Mouse (Mus musculus): ENCODE data around the gene Ndufv3. TPM values are rescaled to one million over a fixed set of nuclear protein-coding genes. Genes with fewer than 3 reads are reported as not detected.

Ndufv3 gene
- polyA plus RNA-seq, 1 experiment from 2014 or later = 492 TPM

GRCm38 (mm10) chr17:31499725-31500124 is 20.2 kb upstream of the Ndufv3 start:
- peaks cover 93% of the 10 kb centered on the region for H3K36me3 ChIP-seq
- no peaks in the 10 kb centered on the region for H3K4me1 ChIP-seq
- H3K27me3 ChIP-seq (replicated peaks) = no peaks in the 10 kb centered on the region
- WGBS = 90% methylated on average over 12 of the region's 12 CpGs
- H3K4me3 ChIP-seq (replicated peaks) = no peak overlapping the region
- no peak overlapping the region for H3K9ac ChIP-seq (replicated peaks)
- ATAC-seq (ENCODE audit: low FRiP score) = no peak
- H3K27ac ChIP-seq (replicated peaks) = no peak overlapping the region
- no peak overlapping the region for H3K4me2 ChIP-seq
- no peaks in the 10 kb centered on the region for H3K9me3 ChIP-seq (replicated peaks)

DNA sequence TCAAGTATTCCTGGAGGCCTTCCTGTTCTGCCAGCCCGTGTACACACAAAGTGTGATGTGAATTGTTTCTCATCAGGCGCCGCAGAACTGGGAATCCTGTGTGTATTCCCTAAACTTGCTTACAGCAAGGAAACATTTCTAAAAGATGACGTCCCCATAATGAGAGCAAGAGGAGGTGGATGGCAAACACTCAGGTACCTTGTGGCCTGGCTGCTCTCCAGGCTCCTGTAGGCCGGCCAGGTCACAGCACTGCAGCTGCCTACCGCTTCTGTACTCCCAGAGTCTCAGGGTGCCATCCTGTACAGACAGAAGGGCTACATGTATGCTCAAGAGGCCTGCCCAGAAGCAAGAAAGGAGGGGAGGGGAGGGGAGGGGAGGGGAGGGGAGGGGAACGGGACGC is 19.5 kb upstream of the Ndufv3 start:
- WGBS = 91% methylated on average over 6 of the region's 8 CpGs
- H3K27ac ChIP-seq (replicated peaks) = no peak overlapping the region
- no peak overlapping the region for H3K9ac ChIP-seq (replicated peaks)
- H3K4me3 ChIP-seq (replicated peaks) = no peak overlapping the region
- H3K36me3 ChIP-seq = peaks cover 88% of the 10 kb centered on the region
- H3K27me3 ChIP-seq (replicated peaks) = no peaks in the 10 kb centered on the region
- no peak overlapping the region for H3K4me2 ChIP-seq
- no peaks in the 10 kb centered on the region for H3K9me3 ChIP-seq (replicated peaks)
- no peaks in the 10 kb centered on the region for H3K4me1 ChIP-seq
- no peak for ATAC-seq (ENCODE audit: low FRiP score)

- Histone ChIP-seq H3K4me1 (no peaks in the 10 kb centered on the region), H3K4me2 (no peak overlapping the region), H3K9ac (replicated peaks) (no peak overlapping the region), H3K4me3 (replicated peaks) (no peak overlapping the region), H3K27ac (replicated peaks) (no peak overlapping the region), H3K9me3 (replicated peaks) (no peaks in the 10 kb centered on the region), H3K27me3 (replicated peaks) (no peaks in the 10 kb centered on the region), H3K36me3 (peaks cover 83% of the 10 kb centered on the region)
- WGBS = 87% methylated on average over 3 of the region's 3 CpGs
- no peak for ATAC-seq (ENCODE audit: low FRiP score)
Observed at GRCm38 (mm10) chr17:31500908-31501307, 19.0 kb upstream of the Ndufv3 start.

GRCm38 (mm10) chr17:31502261-31502927 is 17.5 kb upstream of the Ndufv3 start:
- no peaks in the 10 kb centered on the region for H3K9me3 ChIP-seq (replicated peaks)
- ATAC-seq (ENCODE audit: low FRiP score) = no peak
- H3K9ac ChIP-seq (replicated peaks) = no peak overlapping the region
- WGBS = 93% methylated on average over 12 of the region's 12 CpGs
- H3K4me3 ChIP-seq (replicated peaks) = no peak overlapping the region
- peaks cover 83% of the 10 kb centered on the region for H3K36me3 ChIP-seq
- no peak overlapping the region for H3K4me2 ChIP-seq
- H3K27ac ChIP-seq (replicated peaks) = no peak overlapping the region
- H3K27me3 ChIP-seq (replicated peaks) = no peaks in the 10 kb centered on the region
- H3K4me1 ChIP-seq = no peaks in the 10 kb centered on the region

GRCm38 (mm10) chr17:31503337-31503736 is 16.6 kb upstream of the Ndufv3 start:
- WGBS = 94% methylated on average over 12 of the region's 12 CpGs
- H3K4me3 ChIP-seq (replicated peaks) = no peak overlapping the region
- H3K9ac ChIP-seq (replicated peaks) = no peak overlapping the region
- H3K36me3 ChIP-seq = peaks cover 79% of the 10 kb centered on the region
- no peak overlapping the region for H3K27ac ChIP-seq (replicated peaks)
- H3K9me3 ChIP-seq (replicated peaks) = no peaks in the 10 kb centered on the region
- no peaks in the 10 kb centered on the region for H3K27me3 ChIP-seq (replicated peaks)
- no peak for ATAC-seq (ENCODE audit: low FRiP score)
- no peak overlapping the region for H3K4me2 ChIP-seq
- H3K4me1 ChIP-seq = no peaks in the 10 kb centered on the region

DNA sequence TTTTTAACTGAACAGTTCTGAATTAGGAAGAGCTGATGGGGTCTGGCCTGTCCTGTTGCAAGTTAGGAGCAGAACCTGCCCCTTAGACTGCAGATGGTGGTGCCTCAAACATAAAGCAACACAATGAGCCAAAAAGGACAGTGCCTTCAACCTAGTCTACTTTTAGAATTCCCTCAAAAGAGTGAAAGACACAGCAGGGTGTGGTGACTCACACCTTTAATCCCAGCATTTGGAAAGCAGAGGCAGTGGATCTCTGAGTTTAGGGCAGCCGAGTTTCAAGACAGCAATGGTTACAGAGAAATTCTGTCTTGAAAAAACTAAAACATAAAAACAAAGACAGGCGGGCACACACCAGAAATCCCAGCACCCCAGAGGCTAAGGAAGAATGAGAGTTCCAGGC is 16.0 kb upstream of the Ndufv3 start:
- Histone ChIP-seq H3K4me3 (replicated peaks) (no peak overlapping the region), H3K9me3 (replicated peaks) (no peaks in the 10 kb centered on the region), H3K27ac (replicated peaks) (no peak overlapping the region), H3K36me3 (peaks cover 77% of the 10 kb centered on the region), H3K9ac (replicated peaks) (no peak overlapping the region), H3K4me1 (no peaks in the 10 kb centered on the region), H3K4me2 (no peak overlapping the region), H3K27me3 (replicated peaks) (no peaks in the 10 kb centered on the region)
- no peak for ATAC-seq (ENCODE audit: low FRiP score)
- whole genome bisulfite sequencing = 87% methylated on average over 2 of the region's 2 CpGs

- no peak for ATAC-seq (ENCODE audit: low FRiP score)
- Histone ChIP-seq H3K36me3 (peaks cover 74% of the 10 kb centered on the region), H3K27me3 (replicated peaks) (no peaks in the 10 kb centered on the region), H3K9ac (replicated peaks) (no peak overlapping the region), H3K4me3 (replicated peaks) (no peak overlapping the region), H3K4me2 (no peak overlapping the region), H3K9me3 (replicated peaks) (no peaks in the 10 kb centered on the region), H3K4me1 (no peaks in the 10 kb centered on the region), H3K27ac (replicated peaks) (no peak overlapping the region)
- 33% methylated on average over 5 of the region's 5 CpGs for WGBS
Observed at GRCm38 (mm10) chr17:31505013-31505412, 14.9 kb upstream of the Ndufv3 start.

GRCm38 (mm10) chr17:31506282-31506681 is 13.6 kb upstream of the Ndufv3 start:
- Histone ChIP-seq H3K4me3 (replicated peaks) (no peak overlapping the region), H3K27me3 (replicated peaks) (no peaks in the 10 kb centered on the region), H3K27ac (replicated peaks) (no peak overlapping the region), H3K4me1 (peaks cover 8% of the 10 kb centered on the region), H3K9ac (replicated peaks) (no peak overlapping the region), H3K9me3 (replicated peaks) (no peaks in the 10 kb centered on the region), H3K4me2 (no peak overlapping the region), H3K36me3 (peaks cover 63% of the 10 kb centered on the region)
- 86% methylated on average over 6 of the region's 7 CpGs for WGBS
- ATAC-seq (ENCODE audit: low FRiP score) = no peak

- H3K9ac ChIP-seq (replicated peaks) = no peak overlapping the region; the same call in 1 of the 2 replicates
- peaks cover 30% of the 10 kb centered on the region for H3K36me3 ChIP-seq
- no peak overlapping the region for H3K27ac ChIP-seq (replicated peaks)
- no peaks in the 10 kb centered on the region for H3K9me3 ChIP-seq (replicated peaks)
- ATAC-seq (ENCODE audit: low FRiP score) = no peak
- H3K4me2 ChIP-seq = peak overlapping the region; percentile 84
- H3K4me3 ChIP-seq (replicated peaks) = peak overlapping the region; percentile 98
- WGBS = 94% methylated on average over 6 of the region's 6 CpGs
- no peaks in the 10 kb centered on the region for H3K27me3 ChIP-seq (replicated peaks)
- H3K4me1 ChIP-seq = peaks cover 22% of the 10 kb centered on the region
Observed at GRCm38 (mm10) chr17:31510944-31511343, 9.0 kb upstream of the Ndufv3 start.

- peaks cover 21% of the 10 kb centered on the region for H3K36me3 ChIP-seq
- ATAC-seq (ENCODE audit: low FRiP score) = peak; percentile 96
- WGBS = under 1% methylated on average over 56 of the region's 56 CpGs
- peak overlapping the region; percentile 84 for H3K4me2 ChIP-seq
- no peaks in the 10 kb centered on the region for H3K9me3 ChIP-seq (replicated peaks)
- H3K27ac ChIP-seq (replicated peaks) = peak overlapping the region; percentile 91
- H3K9ac ChIP-seq (replicated peaks) = peak overlapping the region; percentile 74
- H3K4me1 ChIP-seq = peaks cover 22% of the 10 kb centered on the region
- peak overlapping the region; percentile 98 for H3K4me3 ChIP-seq (replicated peaks)
- H3K27me3 ChIP-seq (replicated peaks) = no peaks in the 10 kb centered on the region
Observed at GRCm38 (mm10) chr17:31511792-31512495, 8.0 kb upstream of the Ndufv3 start.

GRCm38 (mm10) chr17:31512593-31512992 is 7.3 kb upstream of the Ndufv3 start:
- peak; percentile 15 for ATAC-seq (ENCODE audit: low FRiP score)
- Histone ChIP-seq H3K9me3 (replicated peaks) (no peaks in the 10 kb centered on the region), H3K4me3 (replicated peaks) (peak overlapping the region; percentile 98), H3K4me2 (peak overlapping the region; percentile 84), H3K4me1 (peaks cover 22% of the 10 kb centered on the region), H3K27ac (replicated peaks) (peak overlapping the region; percentile 91), H3K27me3 (replicated peaks) (no peaks in the 10 kb centered on the region), H3K36me3 (peaks cover 15% of the 10 kb centered on the region), H3K9ac (replicated peaks) (peak overlapping the region; percentile 74)
- 24% methylated on average over 6 of the region's 6 CpGs for WGBS

- no peak overlapping the region for H3K4me3 ChIP-seq (replicated peaks)
- WGBS = 47% methylated on average over 1 of the region's 1 CpGs
- H3K4me1 ChIP-seq = peaks cover 29% of the 10 kb centered on the region
- no peaks in the 10 kb centered on the region for H3K9me3 ChIP-seq (replicated peaks)
- no peak overlapping the region for H3K9ac ChIP-seq (replicated peaks)
- H3K27me3 ChIP-seq (replicated peaks) = no peaks in the 10 kb centered on the region
- H3K36me3 ChIP-seq = no peaks in the 10 kb centered on the region
- no peak for ATAC-seq (ENCODE audit: low FRiP score)
- no peak overlapping the region for H3K27ac ChIP-seq (replicated peaks)
- no peak overlapping the region for H3K4me2 ChIP-seq
Observed at GRCm38 (mm10) chr17:31514696-31515095, 5.2 kb upstream of the Ndufv3 start.

Measured in neural tube, embryonic 15.5 days (tissue).